In genomic region chr4:76352468-76352867, GRCm38 (mm10) we compare ENCODE assay signal across 26 mouse cellular contexts.
DNase-seq lines count a peak whose midpoint lies in the region; ATAC-seq and TF ChIP-seq lines count a peak whose summit lies in the region.
"Had no signal": no experiment of that assay in that cellular context is flagged by ENCODE, and none has a peak within 500 bp of the region (broad histone marks: within the 10 kb centered on the region; RNA-seq: fewer than 3 reads in every experiment).

No protein-coding gene starts in this region.

- peak; percentile 36 for DNase-seq in forebrain, embryonic 14.5 days (ENCODE audit: low spot score)
- DNase-seq in forebrain, postnatal 0 days: no peak
- DNase-seq in midbrain, embryonic 11.5 days (ENCODE audit: low spot score, missing footprints): peak; percentile 47
- DNase-seq in right cerebral cortex, adult 18-20 months: no peak
- DNase-seq: adrenal gland, postnatal 10 days; adrenal gland, postnatal 36 days; B cell, adult 2 months; cerebellum, adult 11 months; cerebellum, adult 2 months; cerebellum, adult 9-11 months; cerebellum, postnatal 25 days; gastrocnemius, postnatal 10 days; gastrocnemius, postnatal 36 days; heart, adult 2 months; heart, postnatal 14 days; heart, postnatal 4 days had no signal

- 60% methylated on average over 1 of the region's 1 CpGs for WGBS in forebrain, embryonic 14.5 days
- 48% methylated on average over 1 of the region's 1 CpGs for WGBS in forebrain, embryonic 13.5 days
- WGBS in forebrain, postnatal 0 days: 49% methylated on average over 1 of the region's 1 CpGs
- WGBS in forebrain, embryonic 12.5 days: 52% methylated on average over 1 of the region's 1 CpGs
- WGBS in midbrain, embryonic 11.5 days: 83% methylated on average over 1 of the region's 1 CpGs
- 73% methylated on average over 1 of the region's 1 CpGs for WGBS in midbrain, embryonic 16.5 days

- H3K4me2 ChIP-seq in forebrain, embryonic 14.5 days (ENCODE audit: low read length): no peak overlapping the region
- no peak overlapping the region for H3K4me2 ChIP-seq in forebrain, embryonic 13.5 days
- H3K4me2 ChIP-seq in forebrain, postnatal 0 days (ENCODE audit: low read depth): no peak overlapping the region
- H3K4me2 ChIP-seq in forebrain, embryonic 12.5 days: no peak overlapping the region
- no peak overlapping the region for H3K4me2 ChIP-seq in midbrain, embryonic 11.5 days
- no peak overlapping the region for H3K4me2 ChIP-seq in midbrain, embryonic 16.5 days (ENCODE audit: low read length)
- H3K4me2 ChIP-seq: heart, embryonic 13.5 days; hindbrain, embryonic 15.5 days had no signal

- no peaks in the 10 kb centered on the region for H3K36me3 ChIP-seq in forebrain, embryonic 14.5 days (ENCODE audit: control insufficient read depth, insufficient read depth, low read length)
- H3K36me3 ChIP-seq in forebrain, embryonic 13.5 days (ENCODE audit: poor library complexity, severe bottlenecking): no peaks in the 10 kb centered on the region
- no peaks in the 10 kb centered on the region for H3K36me3 ChIP-seq in forebrain, postnatal 0 days (ENCODE audit: insufficient read depth)
- no peaks in the 10 kb centered on the region for H3K36me3 ChIP-seq in forebrain, embryonic 12.5 days (replicated peaks)
- no peaks in the 10 kb centered on the region for H3K36me3 ChIP-seq in midbrain, embryonic 11.5 days (ENCODE audit: control insufficient read depth, insufficient read depth, low read length)
- H3K36me3 ChIP-seq in midbrain, embryonic 16.5 days (ENCODE audit: control insufficient read depth, insufficient read depth, low read length): no peaks in the 10 kb centered on the region
- H3K36me3 ChIP-seq: G1E; heart, embryonic 10.5 days; heart, embryonic 13.5 days; hindbrain, embryonic 15.5 days had no signal

- no peak for TF ChIP-seq CTCF in forebrain, postnatal 0 days (IDR thresholded peaks at IDR 0.05; ENCODE audit: low read depth)

- no peaks in the 10 kb centered on the region for H3K4me1 ChIP-seq in forebrain, embryonic 14.5 days (ENCODE audit: control insufficient read depth, insufficient read depth, low read length)
- H3K4me1 ChIP-seq in forebrain, embryonic 13.5 days: peaks cover 17% of the 10 kb centered on the region
- H3K4me1 ChIP-seq in forebrain, postnatal 0 days (ENCODE audit: insufficient read depth): no peaks in the 10 kb centered on the region
- peaks cover 3% of the 10 kb centered on the region for H3K4me1 ChIP-seq in forebrain, embryonic 12.5 days
- no peaks in the 10 kb centered on the region for H3K4me1 ChIP-seq in midbrain, embryonic 11.5 days (ENCODE audit: control insufficient read depth, insufficient read depth, low read length)
- H3K4me1 ChIP-seq in midbrain, embryonic 16.5 days (ENCODE audit: control insufficient read depth, insufficient read depth, low read length): peaks cover 9% of the 10 kb centered on the region; the same call in 1 of the 2 replicates

- ATAC-seq in forebrain, embryonic 14.5 days: peak; percentile 52; the same call in 1 of the 2 replicates
- ATAC-seq in forebrain, embryonic 13.5 days: no peak; the same call in 1 of the 2 replicates
- ATAC-seq in forebrain, postnatal 0 days: peak; percentile 29; the same call in 1 of the 2 replicates
- ATAC-seq in forebrain, embryonic 12.5 days (ENCODE audit: low FRiP score): no peak
- no peak for ATAC-seq in midbrain, embryonic 11.5 days (ENCODE audit: low FRiP score)
- ATAC-seq in midbrain, embryonic 16.5 days: no peak
- ATAC-seq: intestine, postnatal 0 days; Patski had no signal

- H3K4me3 ChIP-seq in forebrain, embryonic 14.5 days (ENCODE audit: low read depth, low read length): no peak overlapping the region
- no peak overlapping the region for H3K4me3 ChIP-seq in forebrain, embryonic 13.5 days
- no peak overlapping the region for H3K4me3 ChIP-seq in forebrain, postnatal 0 days (ENCODE audit: low read depth, low read length)
- H3K4me3 ChIP-seq in forebrain, embryonic 12.5 days (replicated peaks): no peak overlapping the region
- H3K4me3 ChIP-seq in midbrain, embryonic 11.5 days (ENCODE audit: low read depth, low read length): no peak overlapping the region
- H3K4me3 ChIP-seq in midbrain, embryonic 16.5 days (ENCODE audit: low read depth, low read length): no peak overlapping the region
- H3K4me3 ChIP-seq: heart, adult 2 months; heart, embryonic 10.5 days; heart, embryonic 13.5 days; hindbrain, embryonic 15.5 days had no signal

- no peak overlapping the region for H3K9ac ChIP-seq in forebrain, embryonic 14.5 days (ENCODE audit: low read length)
- H3K9ac ChIP-seq in forebrain, embryonic 13.5 days: no peak overlapping the region
- no peak overlapping the region for H3K9ac ChIP-seq in forebrain, postnatal 0 days
- H3K9ac ChIP-seq in forebrain, embryonic 12.5 days: no peak overlapping the region
- no peak overlapping the region for H3K9ac ChIP-seq in midbrain, embryonic 11.5 days (ENCODE audit: low read length)
- H3K9ac ChIP-seq in midbrain, embryonic 16.5 days (ENCODE audit: low read depth, low read length): no peak overlapping the region
- H3K9ac ChIP-seq: heart, embryonic 13.5 days; hindbrain, embryonic 15.5 days had no signal

- no peaks in the 10 kb centered on the region for H3K27me3 ChIP-seq in forebrain, embryonic 14.5 days (replicated peaks; ENCODE audit: control insufficient read depth, insufficient read depth, low read length)
- H3K27me3 ChIP-seq in forebrain, embryonic 13.5 days: no peaks in the 10 kb centered on the region
- no peaks in the 10 kb centered on the region for H3K27me3 ChIP-seq in forebrain, postnatal 0 days (ENCODE audit: insufficient read depth, low read length)
- no peaks in the 10 kb centered on the region for H3K27me3 ChIP-seq in forebrain, embryonic 12.5 days
- no peaks in the 10 kb centered on the region for H3K27me3 ChIP-seq in midbrain, embryonic 11.5 days (ENCODE audit: control insufficient read depth, insufficient read depth, low read length)
- H3K27me3 ChIP-seq in midbrain, embryonic 16.5 days (ENCODE audit: control insufficient read depth, insufficient read depth, low read depth, low read length): no peaks in the 10 kb centered on the region
- H3K27me3 ChIP-seq: CH12.LX; heart, embryonic 13.5 days; hindbrain, embryonic 15.5 days; Patski had no signal

- no peak overlapping the region for H3K27ac ChIP-seq in forebrain, embryonic 14.5 days (ENCODE audit: low read depth, low read length)
- H3K27ac ChIP-seq in forebrain, embryonic 13.5 days: no peak overlapping the region
- H3K27ac ChIP-seq in forebrain, postnatal 0 days (ENCODE audit: low read depth, low read length): no peak overlapping the region
- H3K27ac ChIP-seq in forebrain, embryonic 12.5 days: no peak overlapping the region
- H3K27ac ChIP-seq in midbrain, embryonic 11.5 days (ENCODE audit: low read depth, low read length): no peak overlapping the region
- no peak overlapping the region for H3K27ac ChIP-seq in midbrain, embryonic 16.5 days (ENCODE audit: low read length)
- H3K27ac ChIP-seq: heart, adult 2 months; heart, embryonic 10.5 days; heart, embryonic 13.5 days; hindbrain, embryonic 15.5 days had no signal

- no peaks in the 10 kb centered on the region for H3K9me3 ChIP-seq in forebrain, embryonic 14.5 days (replicated peaks; ENCODE audit: control insufficient read depth, low read length)
- no peaks in the 10 kb centered on the region for H3K9me3 ChIP-seq in forebrain, embryonic 13.5 days (replicated peaks)
- H3K9me3 ChIP-seq in forebrain, postnatal 0 days (ENCODE audit: low read length): no peaks in the 10 kb centered on the region
- H3K9me3 ChIP-seq in forebrain, embryonic 12.5 days: 0 out of 2 replicates have a peak, but pooled peaks cover 3% of the 10 kb centered on the region
- H3K9me3 ChIP-seq in midbrain, embryonic 11.5 days (ENCODE audit: control insufficient read depth, low read length): no peaks in the 10 kb centered on the region
- H3K9me3 ChIP-seq in midbrain, embryonic 16.5 days (replicated peaks; ENCODE audit: control insufficient read depth, low read length, poor library complexity, severe bottlenecking): no peaks in the 10 kb centered on the region
- H3K9me3 ChIP-seq: G1E; heart, embryonic 10.5 days; heart, embryonic 13.5 days; hindbrain, embryonic 15.5 days had no signal

Comparison
In these comparisons a context has a peak if more than half of its experiments do, and no peak if none do; other contexts are left out.
1. ATAC-seq: peak in forebrain, embryonic 14.5 days (single experiment) and forebrain, postnatal 0 days (single experiment); none in forebrain, embryonic 13.5 days (single experiment), forebrain, embryonic 12.5 days (single experiment), midbrain, embryonic 11.5 days (single experiment) and midbrain, embryonic 16.5 days (single experiment).
2. DNase-seq: peak in forebrain, embryonic 14.5 days (single experiment) and midbrain, embryonic 11.5 days (single experiment); none in forebrain, postnatal 0 days (single experiment) and right cerebral cortex, adult 18-20 months (single experiment).